Mouse (Mus musculus): Measurements from ENCODE around the gene Plekha6. TPM values are rescaled to one million over a fixed set of nuclear protein-coding genes. Genes with fewer than 3 reads are reported as not detected.
A peak's percentile ranks its signal among the peaks of the same experiment; 100 is the strongest.

Gene Plekha6
- polyA plus RNA-seq (2011; ENCODE audit: insufficient read depth, insufficient read length, low replicate concordance, missing spikeins), result 0.84 and 2.1 TPM in 2 replicates

GRCm38 (mm10) chr1:133163820-133164431 is at the start of gene Plekha6:
Gene Plekha6 (plus strand): TSS chr1:133164210.
- Histone ChIP-seq H3K27ac (ENCODE audit: control insufficient read depth, insufficient read depth, low read depth, low read length, poor library complexity) (no peak within 1 kb of the TSS), H3K4me3 (replicated peaks; ENCODE audit: control insufficient read depth, low read depth, low read length) (peak within 1 kb of the TSS; percentile 33), H3K4me1 (ENCODE audit: control insufficient read depth, insufficient read depth, low read length) (no peaks in the 10 kb centered on the region; the same call in 1 of the 2 replicates)
- under 1% methylated on average over 68 of the region's 68 CpGs for WGBS
- TF ChIP-seq POLR2A (IDR thresholded peaks at IDR 0.05; ENCODE audit: borderline replicate concordance, control insufficient read depth, low read depth, low read length), result no peak
- no peak for TF ChIP-seq CTCF (IDR thresholded peaks at IDR 0.05; ENCODE audit: control insufficient read depth, insufficient read depth, low read length)

GRCm38 (mm10) chr1:133116108-133116507 is 47.9 kb upstream of the Plekha6 start:
- WGBS, result 88% methylated on average over 4 of the region's 4 CpGs
- peaks cover 5% of the 10 kb centered on the region; the same call in 1 of the 2 replicates for H3K4me1 ChIP-seq (ENCODE audit: control insufficient read depth, insufficient read depth, low read length)
- no peak for TF ChIP-seq POLR2A (IDR thresholded peaks at IDR 0.05; ENCODE audit: borderline replicate concordance, control insufficient read depth, low read depth, low read length)

GRCm38 (mm10) chr1:133118127-133118526 is 45.9 kb upstream of the Plekha6 start:
- no peak overlapping the region for H3K27ac ChIP-seq (ENCODE audit: control insufficient read depth, insufficient read depth, low read depth, low read length, poor library complexity)
- TF ChIP-seq CTCF (IDR thresholded peaks at IDR 0.05; ENCODE audit: control insufficient read depth, insufficient read depth, low read length) (no peak), POLR2A (IDR thresholded peaks at IDR 0.05; ENCODE audit: borderline replicate concordance, control insufficient read depth, low read depth, low read length) (no peak)
- no peak overlapping the region for H3K4me3 ChIP-seq (replicated peaks; ENCODE audit: control insufficient read depth, low read depth, low read length)
- peaks cover 5% of the 10 kb centered on the region; the same call in 1 of the 2 replicates for H3K4me1 ChIP-seq (ENCODE audit: control insufficient read depth, insufficient read depth, low read length)
- 78% methylated on average over 5 of the region's 5 CpGs for WGBS

More at GRCm38 (mm10) chr1:133116108-133116507, 47.9 kb upstream of the Plekha6 start:
- Histone ChIP-seq H3K4me3 (replicated peaks; ENCODE audit: control insufficient read depth, low read depth, low read length) (no peak overlapping the region), H3K27ac (ENCODE audit: control insufficient read depth, insufficient read depth, low read depth, low read length, poor library complexity) (no peak overlapping the region)

GRCm38 (mm10) chr1:133118844-133119243 is 45.2 kb upstream of the Plekha6 start:
- 52% methylated on average over 3 of the region's 3 CpGs for WGBS
- TF ChIP-seq POLR2A (IDR thresholded peaks at IDR 0.05; ENCODE audit: borderline replicate concordance, control insufficient read depth, low read depth, low read length) (no peak), CTCF (IDR thresholded peaks at IDR 0.05; ENCODE audit: control insufficient read depth, insufficient read depth, low read length) (no peak)
- H3K4me3 ChIP-seq (replicated peaks; ENCODE audit: control insufficient read depth, low read depth, low read length), result no peak overlapping the region
- H3K4me1 ChIP-seq (ENCODE audit: control insufficient read depth, insufficient read depth, low read length), result peaks cover 5% of the 10 kb centered on the region; the same call in 1 of the 2 replicates
- no peak overlapping the region for H3K27ac ChIP-seq (ENCODE audit: control insufficient read depth, insufficient read depth, low read depth, low read length, poor library complexity)

GRCm38 (mm10) chr1:133119931-133120712 is 43.9 kb upstream of the Plekha6 start:
- Histone ChIP-seq H3K27ac (ENCODE audit: control insufficient read depth, insufficient read depth, low read depth, low read length, poor library complexity) (peak overlapping the region; percentile 77), H3K4me1 (ENCODE audit: control insufficient read depth, insufficient read depth, low read length) (peaks cover 5% of the 10 kb centered on the region; the same call in 1 of the 2 replicates), H3K4me3 (replicated peaks; ENCODE audit: control insufficient read depth, low read depth, low read length) (no peak overlapping the region)
- TF ChIP-seq POLR2A (IDR thresholded peaks at IDR 0.05; ENCODE audit: borderline replicate concordance, control insufficient read depth, low read depth, low read length) (no peak), CTCF (IDR thresholded peaks at IDR 0.05; ENCODE audit: control insufficient read depth, insufficient read depth, low read length) (no peak)
- 24% methylated on average over 7 of the region's 7 CpGs for WGBS

GRCm38 (mm10) chr1:133121246-133121645 is 42.8 kb upstream of the Plekha6 start:
- no peak overlapping the region for H3K4me3 ChIP-seq (replicated peaks; ENCODE audit: control insufficient read depth, low read depth, low read length)
- TF ChIP-seq CTCF (IDR thresholded peaks at IDR 0.05; ENCODE audit: control insufficient read depth, insufficient read depth, low read length), result no peak
- TF ChIP-seq POLR2A (IDR thresholded peaks at IDR 0.05; ENCODE audit: borderline replicate concordance, control insufficient read depth, low read depth, low read length), result no peak
- 58% methylated on average over 6 of the region's 6 CpGs for WGBS
- no peak overlapping the region for H3K27ac ChIP-seq (ENCODE audit: control insufficient read depth, insufficient read depth, low read depth, low read length, poor library complexity)
- H3K4me1 ChIP-seq (ENCODE audit: control insufficient read depth, insufficient read depth, low read length), result peaks cover 5% of the 10 kb centered on the region; the same call in 1 of the 2 replicates

- no peak overlapping the region for H3K4me3 ChIP-seq (replicated peaks; ENCODE audit: control insufficient read depth, low read depth, low read length)
- no peak for TF ChIP-seq POLR2A (IDR thresholded peaks at IDR 0.05; ENCODE audit: borderline replicate concordance, control insufficient read depth, low read depth, low read length)
- TF ChIP-seq CTCF (IDR thresholded peaks at IDR 0.05; ENCODE audit: control insufficient read depth, insufficient read depth, low read length), result no peak
- no peak overlapping the region for H3K27ac ChIP-seq (ENCODE audit: control insufficient read depth, insufficient read depth, low read depth, low read length, poor library complexity)
- H3K4me1 ChIP-seq (ENCODE audit: control insufficient read depth, insufficient read depth, low read length), result peaks cover 3% of the 10 kb centered on the region; the same call in 1 of the 2 replicates
- 83% methylated on average over 6 of the region's 6 CpGs for WGBS
Observed at GRCm38 (mm10) chr1:133124137-133124536, 39.9 kb upstream of the Plekha6 start.
